Mouse (Mus musculus) kidney, adult 2 months (tissue): ENCODE measurements at regions not wholly inside any gene's neighbourhood (a gene's known extent, or its start where the extent isn't known, plus 50 kb on each side); places are given as distances from the start of the nearest gene placed in this dataset.

Source experiments
- DNase-seq: peaks from one replicate; pipeline ENCODE4 v3.0.0; 2021
- H3K27ac ChIP-seq: fragments of 200-500 bp; 2 replicates; pipeline ENCODE4 v1.5.1; 2012; ENCODE audit warnings: low read depth, low read length, control low read depth, inconsistent platforms; ENCODE audit not compliant: insufficient read depth
- H3K27me3 ChIP-seq: fragments of 200-500 bp; replicated peaks from 2 replicates; pipeline ENCODE4 v1.6.1; 2012; ENCODE audit warnings: mild to moderate bottlenecking, moderate library complexity, low read length, inconsistent platforms; ENCODE audit not compliant: control insufficient read depth, insufficient read depth
- H3K36me3 ChIP-seq: fragments of 200-500 bp; 2 replicates; pipeline ENCODE4 v1.6.1; 2012; ENCODE audit warnings: mild to moderate bottlenecking, moderate library complexity, low read length, inconsistent platforms; ENCODE audit not compliant: control insufficient read depth, insufficient read depth
- H3K4me1 ChIP-seq: fragments of 200-500 bp; 2 replicates; pipeline ENCODE4 v1.6.1; 2011; ENCODE audit warnings: low read length; ENCODE audit not compliant: control insufficient read depth, insufficient read depth
- H3K4me3 ChIP-seq: fragments of 200-500 bp; 2 replicates; pipeline ENCODE4 v1.5.1; 2011; ENCODE audit warnings: mild to moderate bottlenecking, low read depth, low read length, control low read depth; ENCODE audit not compliant: insufficient read depth
- CTCF ChIP-seq: fragments of 200-500 bp; conservative IDR thresholded peaks from 2 replicates; pipeline ENCODE4 v1.5.1; 2011; ENCODE audit warnings: low read depth, mild to moderate bottlenecking, control low read depth, low read length, moderate library complexity, mixed read lengths; ENCODE audit not compliant: insufficient read depth, insufficient read length
- POLR2A ChIP-seq: fragments of 200-500 bp; IDR thresholded peaks from one replicate; pipeline ENCODE4 v1.6.1; 2011; ENCODE audit warnings: low read depth, low read length, control low read depth
- WGBS: fragments of 180-500 bp; shearing (Covaris S2); methylation state at CpG from one replicate; pipeline ENCODE4 v1.1.7; 2018; 5-methylcytosine and 5-hydroxymethylcytosine counted together

DNA sequence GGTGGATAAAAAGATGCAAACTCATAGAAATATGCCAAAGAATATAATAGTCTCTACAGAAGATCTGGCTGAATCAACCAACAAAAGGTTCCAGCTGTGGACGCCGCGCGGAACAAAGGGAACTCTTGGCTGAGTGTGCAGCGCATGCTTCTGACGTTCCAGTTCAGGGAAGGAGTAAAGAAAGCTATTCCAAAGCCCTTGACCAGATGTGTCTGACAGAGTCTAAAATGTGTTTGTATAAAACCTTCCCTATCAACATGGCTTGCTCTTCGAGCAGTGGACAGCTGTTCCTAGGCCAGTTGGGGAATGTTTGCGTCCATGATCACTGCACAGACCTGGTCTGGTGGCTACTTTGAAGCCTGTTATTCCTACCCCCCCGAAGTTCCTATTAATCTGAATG is 442.4 kb downstream of the Bmp2 start:
- no peaks in the 10 kb centered on the region for H3K4me1 ChIP-seq
- WGBS: 86% methylated on average over 9 of the region's 9 CpGs
- H3K36me3 ChIP-seq: no peaks in the 10 kb centered on the region
- TF ChIP-seq CTCF (no peak), POLR2A (no peak)
- DNase-seq: no peak
- no peak overlapping the region for H3K27ac ChIP-seq
- H3K4me3 ChIP-seq: no peak overlapping the region
- no peaks in the 10 kb centered on the region for H3K27me3 ChIP-seq

DNA sequence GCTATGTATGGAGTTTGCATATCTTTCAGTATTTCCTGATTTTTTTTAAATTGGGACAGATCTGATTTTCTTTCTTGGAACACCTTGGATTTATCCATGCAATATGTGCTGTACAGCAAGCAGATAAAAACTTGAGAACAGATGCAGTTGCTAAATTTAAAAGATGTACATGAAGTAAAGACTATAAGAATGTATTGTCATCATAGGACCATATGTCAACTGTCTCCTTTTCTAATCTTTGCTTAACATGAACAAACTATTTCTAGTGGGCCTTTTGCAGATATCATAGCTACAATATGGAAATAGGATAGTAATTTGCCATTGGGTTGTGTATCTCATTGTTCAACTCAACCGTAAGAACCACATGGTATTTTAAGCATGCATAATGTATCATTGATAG is 435.7 kb downstream of the Bmp2 start:
- no peaks in the 10 kb centered on the region for H3K4me1 ChIP-seq
- 92% methylated on average over 1 of the region's 1 CpGs for WGBS
- no peak overlapping the region for H3K4me3 ChIP-seq
- no peaks in the 10 kb centered on the region for H3K36me3 ChIP-seq
- no peak for TF ChIP-seq POLR2A
- TF ChIP-seq CTCF: no peak
- DNase-seq: no peak
- no peaks in the 10 kb centered on the region; the same call in 1 of the 2 replicates for H3K27me3 ChIP-seq
- no peak overlapping the region for H3K27ac ChIP-seq
